Mouse (Mus musculus): ENCODE measurements around the gene Chtop. TPM values are rescaled to one million over a fixed set of nuclear protein-coding genes. Genes with fewer than 3 reads are reported as not detected.

The Chtop gene
- total RNA-seq (2021): 100 to 1,000 TPM; 165 TPM
- long read RNA-seq, experiment 1, transcript Chtop-202 (6 exons, 2,012 nt): major isoform, 29 of 123 reads
- long read RNA-seq, experiment 1, transcript Chtop-203 (5 exons, 1,842 nt): minor isoform, 10 of 123 reads
- long read RNA-seq, experiment 1, transcript Chtop-201 (5 exons, 3,257 nt): minor isoform, 11 of 123 reads
- long read RNA-seq, experiment 1, transcript Chtop-207 (5 exons, 1,321 nt): minor isoform, 22 of 123 reads
- long read RNA-seq, experiment 1, partial matches to known transcripts: 12 of 123 reads
- long read RNA-seq, experiment 1, other reads (novel, unspliced or antisense): 23 of 123 reads
- long read RNA-seq, experiment 2, transcript Chtop-203 (5 exons, 1,842 nt): minor isoform, 17 of 110 reads
- long read RNA-seq, experiment 2, transcript Chtop-204 (4 exons, 2,411 nt): minor isoform, 10 of 110 reads
- long read RNA-seq, experiment 2, transcript Chtop-207 (5 exons, 1,321 nt): minor isoform, 15 of 110 reads
- long read RNA-seq, experiment 2, transcript Chtop-202 (6 exons, 2,012 nt): major isoform, 24 of 110 reads
- long read RNA-seq, experiment 2, partial matches to known transcripts: 8 of 110 reads
- long read RNA-seq, experiment 2, other reads (novel, unspliced or antisense): 23 of 110 reads

DNA sequence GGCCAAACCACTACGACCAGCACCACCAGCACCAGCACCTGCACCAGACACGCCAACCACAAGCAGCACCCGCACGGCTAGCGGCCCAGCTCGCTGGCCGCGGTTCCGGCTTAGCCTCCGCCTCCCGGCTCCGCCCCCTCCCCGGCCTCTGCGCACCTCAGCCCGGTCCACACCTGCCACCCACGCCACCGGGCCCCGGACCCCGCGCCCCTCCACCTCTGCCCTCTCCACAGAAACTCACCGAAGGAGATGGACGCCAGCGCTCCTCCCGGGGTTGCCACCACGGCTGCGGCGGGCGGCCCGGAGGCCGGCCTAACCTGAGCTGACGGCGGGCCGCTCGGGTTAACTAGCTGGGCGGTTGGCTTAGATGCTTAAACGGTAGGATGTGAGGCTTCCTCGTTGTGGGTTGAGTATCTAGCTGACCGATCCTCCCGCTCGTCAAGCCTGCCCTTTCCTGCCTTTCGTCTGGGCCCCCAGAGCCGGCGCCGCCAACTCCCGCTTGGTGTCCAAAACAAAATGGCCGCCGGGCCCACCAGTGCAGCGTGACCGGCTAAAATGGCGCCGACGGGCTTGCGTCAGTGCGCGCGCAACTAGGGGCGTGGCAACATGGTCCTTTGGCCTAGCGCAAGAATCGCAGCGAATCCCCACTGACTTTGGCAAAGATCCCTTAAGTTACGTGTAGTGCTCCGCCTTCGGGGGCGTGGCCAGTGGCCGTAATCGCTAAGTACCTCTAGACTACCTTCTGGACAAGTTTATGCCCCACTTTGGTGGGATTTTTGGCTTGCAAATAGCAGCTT lies at the start of gene Chtop:
Gene Chtop (minus strand): TSS at position 549 of the 797 bp plus-strand sequence.
- DNase-seq (ENCODE audit: low spot score in 2 of 2): peak; percentile 99 to 100

DNA sequence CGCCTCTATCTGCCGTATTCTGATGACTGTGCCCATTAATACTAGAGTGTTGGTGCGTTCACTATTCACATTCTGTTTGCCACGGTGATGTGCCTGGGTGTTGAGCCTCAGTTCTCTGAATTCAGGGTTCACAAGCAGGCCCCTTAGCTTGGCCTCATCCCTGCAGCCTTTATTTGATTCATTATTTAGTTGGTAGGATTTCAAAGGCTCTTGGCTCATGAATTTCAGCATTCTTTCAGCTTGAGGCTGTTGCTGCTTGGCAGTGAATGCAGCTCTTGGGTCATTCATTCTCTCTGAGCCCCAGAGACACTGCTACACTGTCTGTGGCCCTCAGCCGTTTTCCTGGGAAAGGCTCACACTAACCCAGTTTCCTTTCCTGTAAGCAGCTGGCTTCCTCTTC lies 46.7 kb upstream of the Chtop start:
- DNase-seq (ENCODE audit: low spot score in 2 of 2): peak; percentile 12 to 14

DNA sequence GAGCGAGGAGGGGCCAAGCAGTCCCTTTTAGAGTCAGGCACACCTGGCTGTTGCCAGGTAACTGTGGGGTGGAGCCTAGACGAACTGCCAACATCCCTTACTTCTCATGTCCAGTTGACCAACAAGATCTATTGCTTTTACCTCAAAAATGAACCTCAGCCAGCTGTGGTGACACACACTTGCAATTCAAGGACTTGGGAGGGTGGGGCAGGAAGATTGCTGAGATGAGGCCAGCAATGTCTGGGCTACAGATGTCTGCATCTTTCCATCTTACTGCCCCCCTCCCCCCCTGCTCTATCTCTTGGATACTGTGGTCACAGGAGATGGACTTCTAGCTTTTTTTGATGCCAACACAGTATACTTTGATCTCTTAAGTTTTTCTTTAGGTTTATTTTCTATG lies 42.9 kb upstream of the Chtop start:
- no peak for DNase-seq (ENCODE audit: low spot score in 2 of 2)

DNA sequence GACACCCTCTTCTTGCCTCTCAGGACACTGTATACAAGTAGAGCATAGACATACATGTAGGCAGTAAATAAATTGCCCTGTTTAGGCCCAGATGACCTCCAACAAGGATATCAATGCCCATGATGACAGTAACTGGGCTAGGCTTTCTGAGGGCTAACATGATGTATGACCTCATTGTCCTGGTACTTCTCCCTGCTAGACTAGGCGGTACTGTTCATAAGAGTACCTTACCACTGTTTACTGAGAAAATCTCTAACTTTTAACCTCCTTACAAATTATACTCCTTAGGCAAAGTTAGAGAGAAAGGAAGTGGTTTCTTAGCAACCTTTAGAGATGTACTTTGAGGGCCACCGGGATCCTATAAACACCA lies 41.1 kb upstream of the Chtop start:
- no peak for DNase-seq (ENCODE audit: low spot score in 2 of 2)

DNA sequence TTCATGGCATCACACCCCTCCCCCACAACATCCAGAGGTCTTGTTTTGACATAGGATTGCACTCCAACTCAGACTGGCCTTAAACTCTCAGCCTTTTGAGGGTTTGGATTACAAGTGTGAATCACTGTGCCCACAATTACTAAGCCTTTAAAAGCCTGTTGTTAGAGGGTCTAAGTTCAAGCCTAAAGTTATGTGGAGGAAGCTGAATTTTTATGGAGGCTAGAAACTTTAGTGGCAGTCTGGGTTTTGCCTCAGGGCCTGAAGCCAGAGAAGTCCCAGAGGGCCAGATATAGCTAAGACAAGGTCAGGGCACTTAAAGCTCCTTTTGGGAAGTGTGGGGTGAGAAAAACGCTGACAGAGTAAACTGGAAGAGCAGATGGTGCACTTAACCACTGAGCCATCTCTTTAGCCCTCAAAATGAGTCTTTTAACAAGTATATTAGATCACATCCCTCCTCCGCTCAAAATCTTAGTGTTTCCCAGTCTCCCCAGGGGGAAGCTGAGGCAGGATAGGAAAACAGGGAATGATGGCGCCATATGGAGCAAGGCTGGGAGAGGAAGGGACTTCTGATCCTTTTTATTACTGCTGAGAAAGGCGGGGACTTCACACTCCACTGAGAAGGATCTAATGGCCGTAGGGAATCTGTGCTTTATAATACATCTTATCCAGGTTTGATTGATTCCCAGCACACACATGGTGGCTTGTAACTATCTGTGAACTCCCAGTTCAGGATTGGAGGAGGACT lies 40.5 kb upstream of the Chtop start:
- no peak for DNase-seq (ENCODE audit: low spot score in 2 of 2)

DNA sequence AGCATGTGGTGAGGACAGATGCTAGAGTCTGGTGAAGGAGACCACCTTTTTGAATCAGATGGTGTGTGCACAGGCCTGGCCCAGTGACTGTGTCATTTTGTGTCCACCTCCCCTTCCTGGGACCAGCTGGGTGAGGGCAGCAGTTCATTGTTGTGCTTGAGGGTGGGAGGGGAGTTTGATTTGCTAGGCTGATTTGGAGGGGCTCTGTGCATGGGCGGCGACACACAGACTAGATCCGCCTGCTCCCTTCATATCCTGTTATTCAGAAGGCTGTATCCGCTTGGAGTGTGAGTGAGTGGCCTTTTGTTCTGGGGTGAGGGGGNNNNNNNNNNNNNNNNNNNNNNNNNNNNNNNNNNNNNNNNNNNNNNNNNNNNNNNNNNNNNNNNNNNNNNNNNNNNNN lies 31.6 kb upstream of the Chtop start:
- DNase-seq (ENCODE audit: low spot score in 2 of 2): no peak

DNA sequence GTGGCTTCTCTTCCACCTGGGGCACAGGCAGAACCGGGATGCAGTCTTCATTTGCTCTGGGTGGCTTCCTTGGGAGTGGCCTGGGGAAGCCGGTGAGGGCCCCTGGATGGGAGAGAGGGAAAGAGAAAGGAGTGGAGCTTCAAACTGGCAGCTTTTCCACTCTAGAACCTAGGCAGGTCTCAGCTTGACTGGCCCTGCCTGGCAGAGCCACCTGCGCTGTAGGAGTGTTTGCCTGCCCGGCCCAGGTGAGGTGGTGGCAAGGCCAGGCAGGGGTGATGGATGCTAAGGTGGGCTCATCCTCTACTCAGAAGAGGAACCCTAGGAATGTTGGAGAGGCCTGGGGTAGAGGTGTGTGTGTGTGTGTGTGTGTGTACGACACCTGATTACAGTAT lies 28.6 kb upstream of the Chtop start:
- DNase-seq (ENCODE audit: low spot score in 2 of 2): no peak

DNA sequence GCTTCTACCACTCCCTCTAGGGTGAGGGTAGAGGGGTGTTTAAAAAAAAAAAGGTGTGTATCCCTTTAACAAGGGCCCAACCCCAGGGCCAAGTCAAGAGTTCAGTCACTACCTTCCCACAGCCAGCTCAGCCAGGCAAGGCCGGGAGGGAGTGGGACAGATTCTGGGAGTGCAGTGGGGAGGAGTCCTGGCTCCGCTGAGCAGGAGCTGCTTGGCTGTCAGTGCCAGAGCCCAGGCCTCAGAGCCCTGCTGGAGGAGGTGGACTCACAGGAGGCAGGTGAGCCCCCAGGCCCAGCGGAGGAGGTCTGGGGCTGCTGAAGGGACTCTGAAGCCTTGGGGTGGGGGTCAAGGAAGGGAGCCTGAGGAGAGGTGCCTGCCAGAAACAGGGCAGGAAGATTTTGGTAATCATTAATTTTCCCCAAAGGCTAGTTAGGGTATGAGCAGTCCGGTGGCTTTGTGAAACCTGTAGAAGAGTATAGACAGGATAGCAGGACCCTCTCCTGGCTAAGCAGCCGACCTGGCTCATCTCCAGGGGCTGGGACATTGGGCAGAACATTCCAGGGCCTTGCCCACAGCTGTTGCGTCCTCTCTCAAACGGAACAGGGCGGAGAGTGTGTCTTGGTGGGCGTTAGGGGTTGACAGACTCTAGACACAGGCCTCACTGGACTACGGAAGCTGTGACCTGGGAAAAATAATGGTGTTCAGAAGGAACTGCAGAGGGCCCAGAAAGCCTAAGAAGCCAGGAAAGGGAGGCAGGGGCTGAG lies 28.0 kb upstream of the Chtop start, which contains the start of gene S100a16:
Gene S100a16 (plus strand): TSS at position 114 of the 764 bp plus-strand sequence.
- DNase-seq (ENCODE audit: low spot score in 2 of 2): no peak

DNA sequence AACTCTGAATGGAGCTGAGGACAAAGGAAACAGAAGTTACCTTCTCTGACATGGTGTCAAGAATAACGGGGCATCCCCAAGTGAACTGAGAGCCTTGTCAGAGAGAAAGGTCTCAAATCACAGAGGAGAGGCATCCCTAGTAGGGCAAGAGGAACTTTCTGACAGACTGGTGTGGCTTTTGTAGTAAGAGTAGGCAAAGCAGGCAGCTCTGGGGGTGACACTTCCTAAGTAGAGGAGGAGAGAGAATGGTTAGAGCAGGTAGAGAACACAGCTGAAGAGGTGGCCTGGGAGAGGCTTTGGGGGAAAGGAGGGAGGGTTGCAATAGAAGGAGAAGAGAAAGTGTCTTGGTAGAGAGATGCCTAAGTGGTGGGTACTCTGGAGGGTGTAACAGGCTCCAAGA lies 26.1 kb upstream of the Chtop start:
- DNase-seq (ENCODE audit: low spot score in 2 of 2): no peak

DNA sequence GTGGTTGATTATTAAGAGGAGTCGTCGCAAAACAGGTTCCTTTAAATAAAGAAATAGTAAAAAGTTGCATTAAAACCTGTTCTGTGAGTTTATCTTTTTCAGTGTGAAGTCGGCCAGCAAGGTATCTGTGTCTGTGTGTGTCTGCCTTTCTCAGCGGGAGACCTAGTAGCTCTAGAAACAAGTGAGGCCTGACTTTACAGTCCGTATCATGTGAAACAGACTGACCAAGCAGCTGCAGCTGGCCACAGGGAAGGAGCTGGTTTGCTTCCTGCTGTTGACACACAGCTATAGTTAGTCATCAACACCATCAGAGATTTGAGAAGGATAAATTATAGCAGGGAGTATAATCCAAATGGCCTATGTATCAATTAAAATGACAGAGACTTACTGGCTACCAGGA lies 22.4 kb upstream of the Chtop start:
- DNase-seq (ENCODE audit: low spot score in 2 of 2): no peak

DNA sequence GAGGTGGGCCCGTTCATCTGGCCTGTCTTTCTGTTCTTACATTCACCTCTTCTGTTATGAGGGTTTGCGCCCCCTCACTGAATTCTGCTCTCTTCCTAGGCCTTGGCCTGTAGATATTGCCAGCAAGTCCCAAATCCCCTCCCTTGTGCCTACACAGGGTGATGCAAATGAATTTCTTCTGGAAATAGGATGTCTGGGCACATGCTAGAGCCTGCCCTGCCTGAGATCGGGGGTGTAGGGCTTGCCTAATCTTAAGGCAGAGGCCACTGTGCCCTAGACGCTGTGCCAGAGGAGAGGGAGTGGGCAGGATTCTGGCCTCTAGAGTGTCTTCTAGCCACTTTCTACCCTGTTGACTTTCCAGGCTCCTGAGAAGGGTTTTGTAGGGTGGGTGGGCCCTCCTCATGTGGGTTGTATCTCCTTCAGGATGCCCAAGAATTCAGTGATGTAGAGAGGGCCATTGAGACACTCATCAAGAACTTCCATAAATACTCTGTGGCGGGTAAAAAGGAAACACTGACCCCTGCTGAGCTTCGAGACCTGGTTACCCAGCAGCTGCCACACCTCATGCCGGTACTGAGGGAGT lies 18.1 kb upstream of the Chtop start:
- no peak for DNase-seq (ENCODE audit: low spot score in 2 of 2)

DNA sequence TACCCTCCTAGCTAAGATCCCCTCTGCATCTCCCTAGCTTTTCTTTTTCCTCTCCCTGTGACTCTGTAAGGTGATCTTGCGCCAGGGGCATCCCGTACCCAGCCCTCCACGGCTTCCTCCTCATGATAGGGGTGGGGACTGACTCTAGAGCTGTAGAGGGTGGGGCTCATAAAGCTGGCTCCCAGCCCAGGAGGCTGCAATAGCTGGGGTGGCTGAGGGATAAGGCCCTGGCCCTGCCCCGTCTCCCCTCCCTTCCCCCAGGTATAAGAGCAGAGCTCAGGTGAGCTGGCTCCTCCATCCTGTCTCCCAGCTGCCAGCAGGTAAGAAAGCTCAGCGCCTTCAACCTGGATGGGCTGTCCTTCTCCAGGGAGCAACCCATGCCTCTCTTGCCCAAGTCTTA lies 17.3 kb upstream of the Chtop start, which contains the start of gene S100a14:
Gene S100a14 (plus strand): TSS at position 277 of the 400 bp plus-strand sequence.
- DNase-seq (ENCODE audit: low spot score in 2 of 2): no peak

DNA sequence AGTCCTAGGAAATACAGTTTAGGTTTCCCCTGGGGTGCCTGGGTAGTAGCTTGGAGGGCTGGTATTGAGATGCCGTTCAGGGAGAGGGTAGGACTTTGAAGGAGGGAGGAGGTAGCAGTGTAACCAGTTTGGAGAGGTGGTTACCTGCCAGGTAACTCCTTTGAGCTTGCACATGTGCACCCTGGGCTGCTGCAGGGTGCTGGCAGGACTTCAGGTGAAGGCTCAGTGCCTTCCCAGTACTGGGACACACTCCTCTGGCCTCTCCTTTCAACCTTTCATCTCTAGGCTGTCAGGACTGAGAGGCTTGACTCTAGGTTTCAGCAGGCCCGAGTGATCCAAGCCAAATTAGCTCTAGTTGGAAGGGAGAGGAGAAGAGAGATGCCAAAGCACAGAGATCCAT lies 16.8 kb upstream of the Chtop start:
- DNase-seq (ENCODE audit: low spot score in 2 of 2): no peak

DNA sequence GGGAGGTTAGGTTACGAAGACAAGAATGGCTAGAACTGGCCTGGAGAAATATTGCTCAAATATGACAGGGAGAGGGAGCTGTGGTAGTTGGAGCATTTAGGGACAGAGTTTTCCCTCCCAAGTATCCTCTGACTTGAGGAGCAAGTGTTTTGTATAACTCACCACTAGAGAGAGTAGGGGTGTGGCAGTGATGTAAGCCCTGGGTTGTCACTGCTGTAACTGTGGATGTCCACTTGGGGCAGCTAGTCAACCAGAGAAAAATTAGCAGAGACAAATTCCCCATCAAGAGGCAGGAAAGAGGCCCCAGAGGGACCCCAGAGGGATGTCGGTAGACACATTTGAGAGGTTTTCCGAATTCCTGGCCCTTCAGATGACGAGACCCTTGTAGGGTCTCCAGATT lies 16.1 kb upstream of the Chtop start:
- DNase-seq (ENCODE audit: low spot score in 2 of 2): peak in 1 of 2 experiments; percentile 45

DNA sequence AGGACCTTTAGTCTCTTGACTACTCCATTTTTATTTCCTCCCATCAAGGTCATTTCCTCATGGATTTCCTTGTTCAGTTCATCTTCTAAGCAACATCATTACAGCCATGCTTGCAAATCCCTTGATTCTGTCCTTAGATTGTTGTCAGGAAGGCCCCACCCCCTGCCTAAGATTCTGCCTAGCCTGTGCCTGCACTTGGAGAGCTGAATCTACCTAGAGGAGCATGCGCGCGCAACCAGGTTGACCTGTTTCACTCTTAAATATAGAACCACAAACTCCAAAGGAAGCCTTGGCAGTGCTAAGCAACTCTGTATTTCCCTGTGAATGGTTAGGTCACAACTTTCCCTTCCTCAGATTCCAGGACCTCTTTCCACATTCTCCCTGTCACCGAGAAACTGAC lies 8.4 kb upstream of the Chtop start:
- DNase-seq (ENCODE audit: low spot score in 2 of 2): no peak

DNA sequence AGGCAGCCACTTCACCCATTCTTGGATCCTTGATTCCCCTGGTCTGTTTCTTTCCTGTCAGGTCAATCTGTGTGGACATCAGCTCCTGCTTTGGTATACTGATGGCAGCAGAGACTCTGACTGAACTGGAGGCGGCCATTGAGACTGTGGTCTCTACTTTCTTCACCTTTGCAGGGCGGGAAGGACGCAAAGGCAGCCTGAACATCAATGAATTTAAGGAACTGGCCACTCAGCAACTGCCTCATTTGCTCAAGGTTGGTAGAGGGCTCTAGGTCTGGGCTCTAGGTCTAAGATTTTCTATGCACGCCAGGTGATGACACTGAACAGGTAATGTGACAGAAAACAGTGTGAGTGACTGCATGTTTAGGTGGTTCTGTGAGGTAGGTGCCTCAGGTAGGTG lies 6.5 kb upstream of the Chtop start:
- no peak for DNase-seq (ENCODE audit: low spot score in 2 of 2)

DNA sequence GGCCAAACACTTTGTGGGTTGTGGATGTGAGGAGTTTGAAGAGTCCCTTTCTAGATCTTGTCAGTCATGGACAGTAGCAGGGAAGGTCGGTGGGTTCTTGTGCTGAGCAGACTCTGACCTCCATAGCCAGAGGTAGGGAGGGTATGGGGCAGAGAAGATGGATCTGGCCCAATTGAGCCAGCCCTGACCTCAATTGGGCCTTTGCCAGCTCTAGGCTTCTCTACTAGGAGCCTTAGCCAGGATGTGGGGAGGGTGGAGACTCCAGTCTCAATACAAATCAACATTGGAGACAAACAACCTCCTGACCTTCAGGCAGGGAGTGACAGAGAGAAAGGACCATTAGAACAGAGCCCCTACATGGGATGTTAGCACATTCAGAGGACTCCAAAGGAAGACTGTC lies 5.9 kb upstream of the Chtop start:
- DNase-seq (ENCODE audit: low spot score in 2 of 2): no peak

DNA sequence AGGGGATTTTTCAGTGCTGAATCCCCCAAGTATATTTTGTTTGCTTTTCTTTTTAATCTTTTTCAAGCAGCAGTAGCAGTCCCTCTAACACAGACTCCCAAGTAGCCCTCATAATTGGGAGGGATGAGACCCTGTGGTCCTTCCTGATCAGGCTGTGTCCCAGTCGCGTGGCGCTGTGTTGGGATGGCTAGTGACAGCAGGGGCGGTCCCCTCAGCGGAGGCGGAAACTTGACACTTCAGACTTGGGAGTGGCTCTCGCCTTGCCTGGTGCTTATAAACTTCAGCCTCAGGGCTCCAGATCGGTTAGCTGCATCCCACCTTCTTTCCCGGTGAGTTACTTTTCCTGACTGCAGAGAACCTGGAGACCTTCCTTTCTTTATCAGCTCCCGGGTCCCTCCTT lies 5.4 kb upstream of the Chtop start:
- no peak for DNase-seq (ENCODE audit: low spot score in 2 of 2)

DNA sequence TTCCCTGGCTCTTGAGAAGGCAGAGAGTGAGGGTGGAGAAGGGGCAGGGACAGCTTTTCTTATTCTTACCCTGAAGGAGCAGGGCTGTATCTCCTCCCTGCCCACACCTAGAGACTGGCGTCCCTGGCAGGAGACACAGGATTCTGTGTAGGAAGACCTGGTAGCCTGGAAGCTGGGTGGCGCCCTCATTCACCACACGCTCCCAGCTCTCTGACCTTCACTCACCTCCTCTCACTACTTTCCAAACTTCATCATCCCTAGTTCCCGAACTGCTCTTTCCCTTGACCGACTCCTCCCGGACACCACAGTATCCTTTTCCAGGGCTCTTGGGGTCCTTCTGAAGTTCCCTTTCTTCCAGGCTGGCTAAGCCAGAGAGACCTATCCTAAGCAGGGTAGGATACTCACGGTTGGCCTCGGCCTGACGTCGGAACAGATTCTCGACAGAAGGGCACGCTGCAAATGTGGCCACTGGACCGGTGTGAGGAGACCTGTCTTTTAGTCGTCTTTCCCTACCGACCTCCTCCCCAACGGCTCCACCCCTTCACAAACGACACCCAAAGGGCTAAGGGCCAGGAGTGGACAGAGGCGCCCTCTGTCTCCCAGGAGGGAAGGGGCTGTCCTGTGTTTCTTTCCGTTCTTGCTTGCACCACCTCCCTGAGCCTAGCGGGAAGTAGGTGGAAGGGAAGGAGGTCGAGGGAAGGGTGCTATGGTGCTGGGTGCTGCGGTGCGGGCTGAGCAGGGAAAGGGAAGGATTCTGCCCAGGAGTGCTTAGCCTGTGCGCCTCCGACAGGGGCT lies 4.7 kb upstream of the Chtop start, which contains the start of the genes S100a1 and S100a13:
Gene S100a1 (minus strand): TSS at position 597 of the 795 bp plus-strand sequence.
Gene S100a13 (plus strand): TSS at position 640 of the 795 bp plus-strand sequence.
- DNase-seq (ENCODE audit: low spot score in 2 of 2): peak; percentile 39 to 56
